Mouse (Mus musculus) midbrain, embryonic 10.5 days (tissue): Measurements from ENCODE around the gene Gzmm. TPM values are rescaled to one million over a fixed set of nuclear protein-coding genes. Genes with fewer than 3 reads are reported as not detected.

Experiments
- DNase-seq: peaks from one replicate; pipeline ENCODE4 v3.0.0-alpha.2; 2017; ENCODE audit warnings: low spot score
- H3K27ac ChIP-seq: fragments of 300-500 bp; sonication (generic); replicated peaks from 2 replicates; pipeline ENCODE4 v1.5.1; 2016; ENCODE audit warnings: mild to moderate bottlenecking
- H3K27me3 ChIP-seq: fragments of 300-500 bp; sonication (generic); 2 replicates; pipeline ENCODE4 v1.6.1; 2016; ENCODE audit warnings: low read depth, mild to moderate bottlenecking; ENCODE audit not compliant: poor library complexity, severe bottlenecking
- H3K36me3 ChIP-seq: fragments of 300-500 bp; sonication (generic); 2 replicates; pipeline ENCODE4 v1.6.1; 2016; ENCODE audit warnings: mild to moderate bottlenecking, moderate library complexity
- H3K4me1 ChIP-seq: fragments of 300-500 bp; sonication (generic); 2 replicates; pipeline ENCODE4 v1.6.1; 2016
- H3K4me3 ChIP-seq: fragments of 300-500 bp; sonication (generic); 2 replicates; pipeline ENCODE4 v1.5.1; 2016; ENCODE audit warnings: mild to moderate bottlenecking, moderate library complexity
- H3K9me3 ChIP-seq: fragments of 300-500 bp; sonication (generic); replicated peaks from 2 replicates; pipeline ENCODE4 v1.6.1; 2016; ENCODE audit warnings: mild to moderate bottlenecking
- WGBS: fragments of 180-500 bp; shearing (Covaris S2); methylation state at CpG from one replicate; pipeline ENCODE4 v1.1.7; 2016; 5-methylcytosine and 5-hydroxymethylcytosine counted together
- polyA plus RNA-seq: library from polyadenylated mRNA; unstranded; fragments of >200 nt; fragmentation: Nextera tagmentation; extraction: Ambion mirVana; gene quantifications from 2 replicates; pipeline ENCODE4 v1.2.1, GENCODE M21; 2016

Gene Gzmm
- polyA plus RNA-seq, 1 experiment from 2014 or later, result 0.98 TPM

- no peak for DNase-seq
- Histone ChIP-seq H3K9me3 (no peaks in the 10 kb centered on the region), H3K4me3 (no peak overlapping the region), H3K4me1 (peaks cover 11% of the 10 kb centered on the region; the same call in 1 of the 2 replicates), H3K27ac (no peak overlapping the region), H3K27me3 (peaks cover 18% of the 10 kb centered on the region), H3K36me3 (no peaks in the 10 kb centered on the region)
- WGBS, result 90% methylated on average over 7 of the region's 7 CpGs
Measured at GRCm38 (mm10) chr10:79723692-79724091, 34.9 kb downstream of the Gzmm start.

GRCm38 (mm10) chr10:79726090-79726489 lies 37.3 kb downstream of the Gzmm start:
- 33% methylated on average over 11 of the region's 11 CpGs for WGBS
- peak; percentile 54 for DNase-seq
- Histone ChIP-seq H3K4me1 (peaks cover 13% of the 10 kb centered on the region; the same call in 1 of the 2 replicates), H3K4me3 (no peak overlapping the region), H3K9me3 (no peaks in the 10 kb centered on the region), H3K27ac (no peak overlapping the region), H3K36me3 (no peaks in the 10 kb centered on the region), H3K27me3 (no peaks in the 10 kb centered on the region)

- DNase-seq, result no peak
- Histone ChIP-seq H3K36me3 (peaks cover 17% of the 10 kb centered on the region), H3K27ac (no peak overlapping the region), H3K9me3 (no peaks in the 10 kb centered on the region), H3K27me3 (no peaks in the 10 kb centered on the region), H3K4me1 (peaks cover 10% of the 10 kb centered on the region; the same call in 1 of the 2 replicates), H3K4me3 (no peak overlapping the region)
- 74% methylated on average over 28 of the region's 28 CpGs for WGBS
Measured at GRCm38 (mm10) chr10:79728323-79729249, 39.8 kb downstream of the Gzmm start.

- H3K9me3 ChIP-seq, result no peaks in the 10 kb centered on the region
- peaks cover 10% of the 10 kb centered on the region; the same call in 1 of the 2 replicates for H3K4me1 ChIP-seq
- 92% methylated on average over 13 of the region's 13 CpGs for WGBS
- peaks cover 26% of the 10 kb centered on the region for H3K36me3 ChIP-seq
- no peak overlapping the region for H3K27ac ChIP-seq
- H3K27me3 ChIP-seq, result peaks cover 2% of the 10 kb centered on the region
- no peak for DNase-seq
- H3K4me3 ChIP-seq, result no peak overlapping the region
Measured at GRCm38 (mm10) chr10:79729357-79729965, 40.6 kb downstream of the Gzmm start.

- H3K9me3 ChIP-seq, result peaks cover 5% of the 10 kb centered on the region; the same call in 1 of the 2 replicates
- peaks cover 17% of the 10 kb centered on the region for H3K4me1 ChIP-seq
- no peak overlapping the region for H3K4me3 ChIP-seq
- peaks cover 32% of the 10 kb centered on the region for H3K27me3 ChIP-seq
- peaks cover 56% of the 10 kb centered on the region for H3K36me3 ChIP-seq
- WGBS, result 96% methylated on average over 1 of the region's 1 CpGs
- no peak overlapping the region for H3K27ac ChIP-seq
- no peak for DNase-seq
Measured at GRCm38 (mm10) chr10:79732500-79732899, 43.7 kb downstream of the Gzmm start.

GRCm38 (mm10) chr10:79733847-79734246 lies 45.0 kb downstream of the Gzmm start:
- peaks cover 9% of the 10 kb centered on the region for H3K9me3 ChIP-seq
- H3K27ac ChIP-seq, result no peak overlapping the region
- peaks cover 11% of the 10 kb centered on the region for H3K4me1 ChIP-seq
- peaks cover 35% of the 10 kb centered on the region for H3K27me3 ChIP-seq
- WGBS, result 95% methylated on average over 15 of the region's 15 CpGs
- peaks cover 70% of the 10 kb centered on the region for H3K36me3 ChIP-seq
- no peak for DNase-seq
- H3K4me3 ChIP-seq, result no peak overlapping the region

- WGBS, result 26% methylated on average over 52 of the region's 52 CpGs
- Histone ChIP-seq H3K27ac (no peak overlapping the region), H3K4me1 (peaks cover 11% of the 10 kb centered on the region), H3K27me3 (peaks cover 35% of the 10 kb centered on the region), H3K4me3 (peak overlapping the region; percentile 33), H3K9me3 (peaks cover 23% of the 10 kb centered on the region), H3K36me3 (peaks cover 85% of the 10 kb centered on the region)
- DNase-seq, result no peak
Measured at GRCm38 (mm10) chr10:79735361-79735760, 46.5 kb downstream of the Gzmm start.

- Histone ChIP-seq H3K4me3 (no peak overlapping the region), H3K36me3 (peaks cover 94% of the 10 kb centered on the region), H3K9me3 (peaks cover 28% of the 10 kb centered on the region), H3K27ac (no peak overlapping the region), H3K27me3 (peaks cover 35% of the 10 kb centered on the region), H3K4me1 (peaks cover 17% of the 10 kb centered on the region)
- WGBS, result 87% methylated on average over 14 of the region's 14 CpGs
- DNase-seq, result no peak
Measured at GRCm38 (mm10) chr10:79736706-79737105, 47.9 kb downstream of the Gzmm start.

- H3K36me3 ChIP-seq, result peaks cover 98% of the 10 kb centered on the region
- peaks cover 28% of the 10 kb centered on the region for H3K9me3 ChIP-seq
- 89% methylated on average over 10 of the region's 10 CpGs for WGBS
- peaks cover 35% of the 10 kb centered on the region for H3K27me3 ChIP-seq
- no peak overlapping the region for H3K27ac ChIP-seq
- H3K4me1 ChIP-seq, result peaks cover 17% of the 10 kb centered on the region
- H3K4me3 ChIP-seq, result no peak overlapping the region
- no peak for DNase-seq
Measured at GRCm38 (mm10) chr10:79738259-79738658, 49.4 kb downstream of the Gzmm start.

GRCm38 (mm10) chr10:79739234-79739633 lies 50.4 kb downstream of the Gzmm start:
- Histone ChIP-seq H3K36me3 (peaks cover 98% of the 10 kb centered on the region), H3K27me3 (peaks cover 35% of the 10 kb centered on the region), H3K4me1 (peaks cover 17% of the 10 kb centered on the region), H3K27ac (no peak overlapping the region), H3K4me3 (no peak overlapping the region), H3K9me3 (peaks cover 28% of the 10 kb centered on the region)
- DNase-seq, result no peak
- WGBS, result 95% methylated on average over 28 of the region's 28 CpGs

GRCm38 (mm10) chr10:79740863-79741262 lies 52.0 kb downstream of the Gzmm start:
- peaks cover 19% of the 10 kb centered on the region for H3K27me3 ChIP-seq
- H3K4me3 ChIP-seq, result no peak overlapping the region
- peaks cover 15% of the 10 kb centered on the region for H3K4me1 ChIP-seq
- WGBS, result 60% methylated on average over 11 of the region's 11 CpGs
- peaks cover 23% of the 10 kb centered on the region for H3K9me3 ChIP-seq
- peak; percentile 36 for DNase-seq
- H3K27ac ChIP-seq, result peak overlapping the region; percentile 46; the same call in 1 of the 2 replicates
- H3K36me3 ChIP-seq, result peaks cover 86% of the 10 kb centered on the region

- Histone ChIP-seq H3K27ac (no peak overlapping the region), H3K4me1 (peaks cover 22% of the 10 kb centered on the region), H3K36me3 (peaks cover 63% of the 10 kb centered on the region), H3K9me3 (peaks cover 23% of the 10 kb centered on the region), H3K4me3 (no peak overlapping the region), H3K27me3 (no peaks in the 10 kb centered on the region)
- DNase-seq, result no peak
- 92% methylated on average over 11 of the region's 11 CpGs for WGBS
Measured at GRCm38 (mm10) chr10:79743161-79743560, 54.3 kb downstream of the Gzmm start.
